Mouse (Mus musculus): ENCODE data around the gene Gpld1.
A peak's percentile ranks its signal among the peaks of the same experiment; 100 is the strongest.

Gene Gpld1

DNA sequence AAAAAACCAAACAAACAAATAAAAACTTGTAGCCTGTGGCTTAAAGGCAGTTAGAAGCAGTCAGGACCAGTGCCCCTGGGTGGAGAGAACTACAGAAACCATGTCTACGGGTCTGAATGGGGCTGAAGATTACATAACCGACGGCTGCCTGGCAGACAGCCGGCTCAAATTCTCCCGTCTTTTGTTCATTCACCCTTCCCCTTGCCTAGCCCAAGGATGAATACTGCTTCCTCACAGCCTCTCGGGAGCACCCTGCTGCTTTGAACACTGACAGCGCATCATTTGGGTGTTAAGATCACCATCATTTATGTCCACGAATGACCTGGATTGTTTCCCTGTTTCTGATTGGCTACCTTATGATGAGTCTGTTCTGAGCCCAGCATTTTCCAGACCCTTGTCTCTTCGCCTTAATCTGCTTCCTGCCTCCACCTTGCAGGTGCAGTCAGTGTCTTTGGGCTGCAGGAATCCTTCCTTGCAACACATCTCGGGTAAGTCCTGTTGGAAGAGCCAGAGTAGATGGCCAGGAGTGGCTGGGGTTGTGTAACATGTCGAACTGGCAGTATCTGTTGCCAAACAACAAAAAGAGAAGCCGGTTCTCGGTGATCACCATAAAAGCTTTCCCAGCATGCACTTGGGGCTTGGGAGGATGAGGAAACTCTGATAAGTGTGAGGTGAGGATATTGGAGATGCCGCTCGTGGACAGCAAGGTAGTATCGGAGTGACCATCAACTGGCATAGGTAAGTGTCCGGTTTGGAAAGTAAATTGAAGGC, at the start of gene Gpld1:
Gene Gpld1 (plus strand): TSS at position 641 of the 771 bp plus-strand sequence.
- no peak for DNase-seq (ENCODE audit: low spot score)

GRCm38 (mm10) chr13:24893880-24894279, 49.1 kb upstream of the Gpld1 start:
- DNase-seq (ENCODE audit: low spot score) = no peak

GRCm38 (mm10) chr13:24901916-24902315, 41.0 kb upstream of the Gpld1 start:
- no peak for DNase-seq (ENCODE audit: low spot score)

DNA sequence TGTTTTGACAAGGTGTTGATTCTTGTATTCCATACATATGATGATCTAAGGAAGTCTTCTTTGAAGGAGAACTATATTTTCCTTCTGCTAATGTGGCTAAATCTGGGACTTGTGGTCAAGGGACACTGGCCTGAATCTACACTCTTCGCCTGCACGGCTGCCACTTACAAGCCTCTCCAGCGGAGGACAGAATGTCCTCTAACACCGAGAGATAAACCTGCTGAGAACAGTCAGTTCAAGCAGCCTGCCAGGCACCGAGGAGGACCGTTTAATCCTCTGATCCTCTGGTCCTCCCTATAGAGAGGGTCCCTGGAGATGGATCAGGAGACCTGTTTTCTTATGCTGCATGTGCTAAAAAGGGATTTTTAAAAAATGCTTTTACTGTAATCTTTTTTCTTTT, 39.5 kb upstream of the Gpld1 start:
- no peak for DNase-seq (ENCODE audit: low spot score)

DNA sequence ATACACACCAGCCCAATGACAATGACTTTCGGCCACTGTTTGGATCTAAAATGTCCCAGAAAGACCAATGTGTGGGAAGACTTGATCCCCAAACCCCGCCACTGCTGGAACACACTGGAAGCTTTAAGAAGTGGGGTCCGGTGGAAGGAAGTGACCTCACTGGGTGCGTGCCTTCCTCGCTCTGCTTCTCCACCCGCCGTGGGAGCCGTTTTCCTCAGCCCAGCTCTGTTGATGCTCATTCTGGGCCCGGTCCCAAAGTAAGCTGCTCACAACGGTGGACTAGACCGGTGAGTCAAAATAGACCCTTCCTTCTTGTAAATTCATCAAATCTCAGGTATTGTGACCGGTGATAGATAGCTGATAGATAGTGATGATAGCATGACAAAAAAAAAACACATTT, 37.5 kb upstream of the Gpld1 start:
- no peak for DNase-seq (ENCODE audit: low spot score)

DNA sequence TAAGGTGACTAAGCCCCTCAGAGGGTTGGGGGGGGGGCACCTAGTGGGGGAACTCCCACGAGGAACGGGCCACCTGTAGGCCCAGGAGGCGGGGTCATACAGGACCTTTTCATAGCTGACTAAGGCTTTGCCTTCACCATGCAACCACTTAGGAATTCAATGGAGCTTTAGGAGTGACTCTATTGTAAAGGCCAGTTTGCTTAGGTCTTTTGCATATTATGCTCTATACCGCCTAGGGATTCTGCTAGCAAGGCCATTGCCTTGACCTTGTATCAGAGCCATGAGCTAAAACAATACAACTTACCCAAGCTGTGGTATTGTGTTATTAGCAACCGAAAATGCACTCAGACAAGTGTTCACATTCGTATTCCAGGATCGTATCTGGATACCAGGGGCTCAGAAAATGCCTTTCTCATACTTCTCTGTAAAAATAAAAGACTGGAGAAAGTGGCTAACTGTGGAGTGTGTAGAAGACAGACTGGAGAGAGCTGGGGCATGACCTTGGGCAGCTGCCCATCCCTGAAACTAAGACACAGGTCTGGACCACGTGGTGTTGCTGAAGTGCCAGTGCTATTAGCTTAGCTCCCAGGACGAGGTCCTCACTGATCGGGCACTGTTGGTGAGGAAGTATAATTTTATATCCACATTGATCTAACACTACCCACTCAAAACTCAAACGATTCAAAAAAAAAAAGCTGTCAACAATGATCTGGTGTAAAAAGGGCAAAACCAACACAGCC, 36.0 kb upstream of the Gpld1 start:
- DNase-seq (ENCODE audit: low spot score) = no peak

DNA sequence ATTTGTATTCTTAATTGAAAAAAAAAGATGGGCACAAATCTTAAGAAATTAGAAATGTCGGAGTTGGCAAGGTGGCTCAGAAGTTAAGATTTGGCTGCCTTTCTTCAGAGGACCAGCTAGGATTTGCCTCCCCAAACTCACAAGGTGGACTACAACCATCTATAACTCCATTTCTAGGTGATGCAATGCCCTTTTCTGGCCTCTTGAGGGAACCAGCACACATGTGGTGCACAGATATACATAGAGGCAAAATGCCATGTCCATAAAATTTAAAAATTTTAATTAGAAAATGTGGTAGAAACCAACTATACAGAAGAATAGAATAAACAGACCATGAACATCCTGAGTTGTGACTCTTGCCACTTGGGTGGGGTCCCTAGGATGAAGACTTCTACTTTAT, 33.8 kb upstream of the Gpld1 start:
- DNase-seq (ENCODE audit: low spot score) = no peak

- DNase-seq (ENCODE audit: low spot score) = no peak
These were observed 29.4 kb upstream of the Gpld1 start for GRCm38 (mm10) chr13:24913576-24913975.

DNA sequence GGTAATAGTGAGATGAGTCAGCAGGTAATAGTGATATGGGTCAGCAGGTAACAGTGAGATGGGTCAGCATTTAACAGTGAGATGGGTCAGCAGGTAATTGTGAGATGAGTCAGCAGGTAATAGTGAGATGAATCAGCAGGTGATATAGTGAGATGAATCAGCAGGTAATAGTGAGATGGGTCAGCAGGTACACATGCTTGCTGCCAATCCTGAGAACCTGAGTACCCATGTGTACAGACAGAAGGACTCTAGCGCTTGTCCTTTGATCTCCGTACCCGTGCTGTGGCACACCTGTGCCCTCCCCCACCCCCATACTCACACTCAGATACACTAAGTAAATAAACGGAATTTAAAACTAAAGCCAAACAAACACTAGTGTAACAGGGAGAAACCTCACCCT, 28.0 kb upstream of the Gpld1 start:
- no peak for DNase-seq (ENCODE audit: low spot score)

DNA sequence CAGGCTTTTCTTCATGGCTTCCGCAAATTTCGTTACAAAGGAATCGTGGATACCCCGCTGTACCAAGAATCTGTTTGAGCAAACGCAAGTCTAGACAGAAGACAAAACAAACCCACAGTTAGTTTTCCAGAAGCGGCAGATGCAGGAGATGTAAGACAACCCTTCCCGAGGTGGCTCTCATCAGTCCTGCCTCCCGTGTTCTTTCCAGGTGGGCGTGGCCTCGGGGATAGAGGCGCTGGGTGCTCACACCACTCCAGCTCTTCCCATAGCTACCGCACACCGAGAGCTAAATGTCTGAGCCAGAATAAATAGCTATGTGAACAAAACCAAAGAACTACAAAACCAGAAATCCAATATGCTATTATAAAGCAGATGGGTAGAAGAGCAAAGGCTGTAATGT, 27.1 kb upstream of the Gpld1 start:
- DNase-seq (ENCODE audit: low spot score) = no peak

- DNase-seq (ENCODE audit: low spot score) = peak; percentile 82
These were observed 22.5 kb upstream of the Gpld1 start for GRCm38 (mm10) chr13:24920333-24920977.

DNA sequence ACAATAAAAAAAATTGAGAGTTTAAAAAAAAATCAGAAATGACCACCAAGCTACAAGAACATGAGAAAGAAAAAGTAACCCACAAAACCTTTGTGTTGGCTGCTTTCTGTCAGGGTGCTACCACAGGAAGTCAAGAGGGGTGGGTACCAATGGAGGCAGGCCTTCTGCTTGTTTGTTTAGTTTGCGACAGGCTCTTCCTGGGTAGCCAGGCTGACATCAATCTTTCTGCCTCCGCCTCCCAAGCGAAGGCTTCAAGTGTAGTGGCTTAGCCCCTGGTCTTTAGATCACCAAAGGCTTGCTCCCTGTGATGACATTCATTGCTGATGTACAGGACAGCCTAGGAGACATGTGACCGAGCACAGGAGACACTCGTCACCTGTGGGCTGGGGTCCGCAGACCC, 21.7 kb upstream of the Gpld1 start:
- DNase-seq (ENCODE audit: low spot score) = no peak

- DNase-seq (ENCODE audit: low spot score) = no peak
These were observed 19.0 kb upstream of the Gpld1 start for GRCm38 (mm10) chr13:24923991-24924390.

GRCm38 (mm10) chr13:24930591-24930990, 12.4 kb upstream of the Gpld1 start:
- DNase-seq (ENCODE audit: low spot score) = no peak

- no peak for DNase-seq (ENCODE audit: low spot score)
These were observed 9.8 kb upstream of the Gpld1 start for GRCm38 (mm10) chr13:24933199-24933598.

DNA sequence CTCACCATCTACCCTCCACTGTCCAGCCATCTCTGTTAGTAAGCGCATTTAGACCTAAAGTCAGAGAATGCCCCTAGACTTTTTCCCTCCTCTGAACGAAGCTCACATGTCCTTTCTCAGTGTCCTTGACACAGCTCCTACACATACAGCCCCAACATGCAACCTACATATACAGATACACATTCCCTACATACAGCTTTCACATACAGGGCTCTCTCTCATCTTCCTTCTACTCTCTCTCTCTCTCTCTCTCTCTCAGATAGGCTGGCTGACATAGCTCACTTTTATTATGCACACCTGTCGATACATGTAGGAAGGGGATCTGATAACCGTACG, 6.2 kb upstream of the Gpld1 start:
- no peak for DNase-seq (ENCODE audit: low spot score)

DNA sequence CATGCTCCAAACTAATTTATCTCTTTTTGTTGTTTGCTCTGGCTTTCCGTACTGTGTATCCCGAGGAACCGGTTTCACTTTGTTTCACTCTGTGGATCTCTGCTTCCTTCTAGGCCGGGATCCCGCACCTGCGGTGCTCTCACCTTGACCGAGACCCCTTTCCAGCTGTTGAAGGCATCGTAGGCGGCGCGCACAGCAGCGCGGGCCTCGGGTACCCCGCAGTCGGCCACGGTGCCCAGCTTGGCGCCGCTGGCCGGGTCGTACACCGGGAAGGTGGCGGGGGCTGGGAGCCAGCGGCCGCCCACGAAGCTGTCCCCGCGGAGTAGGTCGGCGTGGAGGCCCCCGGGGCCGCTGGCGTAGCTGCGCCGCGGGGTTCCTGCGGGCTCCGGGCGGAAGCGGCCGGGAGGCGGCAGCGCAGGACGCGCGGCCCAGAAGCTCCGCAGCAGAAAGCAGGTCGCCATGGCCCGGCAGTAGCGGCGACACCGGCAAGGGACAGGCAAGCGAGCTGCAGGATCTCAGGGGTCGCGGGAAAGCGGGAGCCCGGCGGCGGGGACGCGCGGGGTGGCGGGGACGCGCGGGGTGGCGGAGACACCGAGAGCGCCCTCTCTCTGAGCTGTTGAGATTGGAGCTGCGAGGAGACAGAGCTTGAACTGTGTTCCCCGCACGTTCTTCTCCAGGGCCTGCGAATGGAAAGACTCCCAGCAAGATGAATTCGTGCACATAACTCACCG, 5.7 kb upstream of the Gpld1 start, which contains the start of gene Aldh5a1:
Gene Aldh5a1 (minus strand): TSS at position 554 of the 731 bp plus-strand sequence.
- peak; percentile 84 for DNase-seq (ENCODE audit: low spot score)

GRCm38 (mm10) chr13:24937839-24938166, 5.1 kb upstream of the Gpld1 start:
- DNase-seq (ENCODE audit: low spot score) = no peak

- peak; percentile 83 for DNase-seq (ENCODE audit: low spot score)
These were observed 4.3 kb upstream of the Gpld1 start for GRCm38 (mm10) chr13:24938683-24939082.

GRCm38 (mm10) chr13:24939472-24939871, 3.5 kb upstream of the Gpld1 start:
- no peak for DNase-seq (ENCODE audit: low spot score)

- DNase-seq (ENCODE audit: low spot score) = no peak
These were observed 351 bp downstream of the Gpld1 start for GRCm38 (mm10) chr13:24943303-24943702.

- DNase-seq (ENCODE audit: low spot score) = peak; percentile 31
These were observed 2.6 kb downstream of the Gpld1 start for GRCm38 (mm10) chr13:24945567-24945966.

- DNase-seq (ENCODE audit: low spot score) = no peak
These were observed 4.2 kb downstream of the Gpld1 start for GRCm38 (mm10) chr13:24947158-24947557.

All from retina, embryonic 14.5 days (tissue).